Mouse (Mus musculus) adrenal gland, postnatal 4 days (tissue): ENCODE measurements around the gene Plscr2. TPM values are rescaled to one million over a fixed set of nuclear protein-coding genes. Genes with fewer than 3 reads are reported as not detected.
"Not testable (repeated sequence)": the region's sequence is repeated elsewhere in the genome, so short reads cannot be mapped to it uniquely, and the experiment has no call there.

ENCODE experiments used
- DNase-seq, 2 experiments: peaks; one replicate each; pipeline ENCODE4 v3.0.0; 2021 to 2022; ENCODE audit warnings: low spot score in 2 of 2, mixed read lengths in 2 of 2
- total RNA-seq, 2 experiments: library from RNA; stranded (reverse); gene quantifications; 2 replicates each; pipeline ENCODE4 v1.2.3; 2021

Plscr2 gene
- total RNA-seq, 2 experiments from 2014 or later: 5.9 to 14.7 TPM

DNA sequence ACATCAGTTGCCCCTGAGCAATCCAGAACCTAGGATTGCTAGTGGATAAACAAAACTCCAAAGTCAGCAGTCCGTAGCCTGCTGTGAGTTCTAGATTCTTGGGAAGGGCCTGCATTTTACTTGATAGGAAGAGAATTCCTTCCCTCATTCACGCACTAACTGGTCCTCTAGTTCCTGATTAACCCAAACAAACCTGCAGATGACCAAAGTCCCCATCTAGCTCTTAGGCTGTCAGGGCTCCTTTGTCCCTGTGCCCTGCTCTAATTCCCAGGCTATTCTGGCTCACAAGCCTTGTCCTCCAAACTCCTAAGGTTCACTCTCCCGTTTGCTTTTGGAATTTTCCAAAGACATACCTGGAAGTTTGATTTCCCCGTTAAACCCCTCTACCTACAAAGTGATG is 2.8 kb upstream of the Plscr2 start:
- DNase-seq: no peak

GRCm38 (mm10) chr9:92273271-92273670 is 2.1 kb upstream of the Plscr2 start:
- no peak for DNase-seq

DNA sequence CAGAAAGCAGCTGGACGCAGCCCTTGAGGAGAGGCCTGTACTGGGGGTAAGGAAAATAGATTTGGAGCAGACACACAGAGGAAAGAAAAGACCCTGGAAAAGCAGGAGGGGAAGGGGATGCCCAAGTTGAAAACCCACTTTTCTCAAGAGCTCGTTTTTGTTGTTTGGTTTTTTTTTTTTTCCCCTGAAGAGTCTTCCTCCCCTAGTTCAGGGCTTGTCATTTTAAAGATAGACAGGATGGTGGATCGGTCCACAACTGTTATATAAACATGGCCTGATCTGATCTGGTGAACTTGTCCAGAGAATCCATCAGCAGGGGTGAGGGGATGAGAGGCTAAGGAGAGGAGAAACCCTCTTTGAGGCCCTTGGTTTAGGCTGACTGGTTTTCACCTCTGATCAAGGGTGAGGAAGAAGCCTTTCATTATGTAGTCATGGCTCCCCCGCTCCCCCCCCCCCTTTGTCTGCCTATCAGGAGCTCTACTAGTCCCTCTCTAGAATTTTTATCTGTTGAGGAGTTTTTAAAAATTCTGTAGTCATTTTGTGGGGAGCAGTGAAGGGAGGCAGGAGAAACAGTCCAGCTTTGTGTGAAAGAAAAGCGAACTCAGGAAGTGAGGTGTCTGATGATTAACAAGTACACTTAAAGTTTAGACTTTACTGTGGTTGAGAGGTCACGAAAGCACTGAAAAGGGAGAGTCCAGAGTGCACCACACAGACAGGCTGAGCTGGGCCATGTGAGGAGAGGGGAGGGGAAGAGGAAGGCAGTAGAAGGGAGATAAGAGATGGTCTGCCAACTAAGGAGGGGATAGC is 1.2 kb upstream of the Plscr2 start:
- DNase-seq: no peak

GRCm38 (mm10) chr9:92276360-92276759 is 958 bp downstream of the Plscr2 start:
- DNase-seq: no peak

- no peak for DNase-seq
Measured at GRCm38 (mm10) chr9:92280048-92280447, 4.6 kb downstream of the Plscr2 start.

DNA sequence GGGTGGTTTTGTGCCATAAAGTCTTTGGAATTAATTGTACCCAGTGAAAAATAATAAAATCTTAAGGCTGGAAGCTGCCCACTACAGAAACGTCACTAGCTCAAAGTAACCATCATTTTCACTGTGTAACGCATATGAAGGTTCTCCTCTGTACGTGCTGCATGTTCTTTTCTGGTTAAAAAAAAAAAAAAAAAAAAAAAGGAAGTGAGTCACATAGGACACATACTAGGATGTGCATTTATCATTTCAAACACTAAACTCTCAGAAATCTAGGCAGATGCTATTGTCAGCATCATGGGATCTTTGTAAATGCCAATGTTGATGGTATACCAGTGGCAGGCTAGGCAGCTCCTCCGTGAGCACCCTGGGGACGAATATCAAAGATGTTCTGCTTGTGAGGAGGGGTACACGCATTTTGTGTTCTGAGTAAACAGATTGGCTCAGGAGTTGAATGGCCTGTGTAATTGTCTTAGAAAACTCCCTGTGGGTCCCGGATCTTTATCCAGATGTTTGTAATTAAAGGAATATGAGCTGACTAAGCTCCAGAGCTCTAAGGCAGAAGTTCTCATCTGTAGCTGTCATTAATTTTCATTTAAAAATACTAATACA is 7.3 kb downstream of the Plscr2 start:
- DNase-seq: no peak

DNA sequence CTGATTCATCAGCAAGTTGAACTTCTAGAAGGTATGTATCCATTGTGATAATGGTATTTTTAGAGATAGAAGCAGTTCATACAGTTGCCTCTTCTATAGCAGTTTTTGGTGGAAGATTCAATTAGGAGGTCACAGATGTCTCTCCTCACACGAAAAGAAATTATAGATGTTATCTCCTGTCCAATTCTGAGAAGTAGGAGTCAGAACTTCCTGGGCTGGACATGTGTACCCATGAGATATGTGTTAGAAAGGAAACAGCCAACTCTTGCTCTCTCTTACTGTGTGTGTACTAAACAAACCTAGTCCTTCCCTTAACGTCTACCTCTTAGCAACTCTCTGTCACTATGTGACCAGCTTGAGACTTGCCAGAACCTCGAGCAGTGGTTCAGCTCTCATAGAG is 14.3 kb downstream of the Plscr2 start:
- DNase-seq: no peak

DNA sequence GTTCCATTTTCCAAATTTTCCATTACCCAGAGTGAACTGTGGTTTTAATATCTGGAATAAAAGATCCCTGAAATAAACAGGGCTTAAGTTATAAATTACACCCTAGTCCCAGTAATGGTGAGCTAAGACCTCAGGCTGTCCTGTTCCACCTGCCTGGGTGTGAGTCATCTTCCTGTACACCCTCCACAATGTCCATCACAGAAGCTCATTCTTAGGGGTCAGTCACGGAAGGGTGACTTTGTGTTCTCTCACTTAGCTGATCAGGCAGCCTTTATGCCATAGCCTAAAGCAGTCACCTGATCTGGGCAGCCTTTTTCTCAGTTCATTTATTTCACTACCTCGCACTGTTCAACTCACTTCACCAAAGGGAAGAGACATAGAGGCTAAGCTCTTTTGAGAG is 16.8 kb downstream of the Plscr2 start:
- DNase-seq: no peak

- DNase-seq: no peak
Measured at GRCm38 (mm10) chr9:92292922-92293321, 17.5 kb downstream of the Plscr2 start.

- DNase-seq: no peak
Measured at GRCm38 (mm10) chr9:92293560-92294548, 18.5 kb downstream of the Plscr2 start.

DNA sequence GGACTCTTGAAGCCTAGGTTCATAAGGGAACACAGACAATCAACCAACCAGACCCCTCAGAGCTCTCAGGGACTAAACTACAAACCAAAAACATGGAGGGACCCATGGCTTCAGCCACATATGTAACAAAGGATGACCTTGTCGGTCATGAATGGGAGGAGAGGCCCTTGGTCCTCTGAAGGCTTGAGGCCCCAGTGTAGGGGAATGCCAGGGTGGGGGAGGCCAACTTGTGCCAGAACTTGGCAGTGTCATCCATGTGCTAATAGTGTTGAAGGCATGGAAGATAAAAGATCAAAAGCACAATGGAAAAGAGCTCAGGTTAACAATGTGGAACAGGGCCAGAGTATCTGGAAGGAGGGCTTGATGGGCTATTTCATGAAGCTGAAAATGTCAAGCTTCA is 22.9 kb downstream of the Plscr2 start:
- no peak for DNase-seq

GRCm38 (mm10) chr9:92301213-92301612 is 25.8 kb downstream of the Plscr2 start:
- DNase-seq: no peak

GRCm38 (mm10) chr9:92305075-92305474 is 29.7 kb downstream of the Plscr2 start:
- DNase-seq: no peak

DNA sequence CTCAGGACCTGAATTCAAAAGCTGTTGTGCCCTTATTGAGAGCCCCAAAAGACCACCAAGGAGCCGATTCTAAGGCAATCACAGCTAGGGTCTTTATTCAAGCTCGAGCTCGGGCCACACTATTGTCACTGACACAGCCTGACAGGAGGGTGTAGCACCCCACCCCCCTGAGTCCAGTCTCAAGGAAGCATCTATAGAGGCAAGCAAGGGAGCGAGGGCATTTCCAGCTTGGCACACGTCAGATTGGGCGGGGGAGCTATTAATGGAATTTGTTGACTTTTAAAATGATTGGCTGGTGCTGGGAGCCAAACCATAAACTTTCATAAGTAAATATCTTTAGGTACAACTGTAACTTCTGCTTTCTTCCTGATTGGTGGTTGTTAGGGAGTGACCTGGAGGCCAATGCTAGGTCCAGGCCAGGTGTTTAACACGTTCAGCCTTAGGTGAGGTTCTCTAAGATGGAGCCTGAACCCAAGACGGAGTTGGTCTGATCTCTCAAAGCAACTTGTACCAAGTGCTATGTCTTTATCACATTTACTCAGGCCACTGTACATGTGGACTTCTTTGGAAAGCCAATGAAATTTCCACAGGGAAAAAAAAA is 30.3 kb downstream of the Plscr2 start:
- no peak for DNase-seq

- DNase-seq: no peak
Measured at GRCm38 (mm10) chr9:92309077-92309476, 33.7 kb downstream of the Plscr2 start, which contains the start of gene 1700057G04Rik. Gene 1700057G04Rik (plus strand): TSS chr9:92309377.

DNA sequence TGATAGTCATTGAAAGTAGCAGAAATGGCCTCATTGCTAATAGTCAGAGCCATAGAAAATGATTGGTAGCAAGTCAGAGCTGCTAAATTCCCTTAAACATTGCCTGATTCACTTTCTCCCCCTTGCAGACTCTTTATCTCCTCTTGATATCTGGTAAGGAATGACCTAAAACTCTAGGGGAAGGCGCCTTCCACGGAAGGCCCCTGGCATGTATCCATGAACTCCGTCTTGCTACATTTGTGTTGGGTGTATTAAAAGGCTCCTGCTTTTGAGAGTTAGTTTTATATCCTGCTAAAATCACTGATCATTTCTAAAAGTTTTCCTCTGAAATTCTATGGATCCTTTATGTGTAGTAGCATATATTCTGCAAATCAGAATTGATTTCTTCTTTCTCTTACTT is 41.4 kb downstream of the Plscr2 start:
- DNase-seq: no peak

DNA sequence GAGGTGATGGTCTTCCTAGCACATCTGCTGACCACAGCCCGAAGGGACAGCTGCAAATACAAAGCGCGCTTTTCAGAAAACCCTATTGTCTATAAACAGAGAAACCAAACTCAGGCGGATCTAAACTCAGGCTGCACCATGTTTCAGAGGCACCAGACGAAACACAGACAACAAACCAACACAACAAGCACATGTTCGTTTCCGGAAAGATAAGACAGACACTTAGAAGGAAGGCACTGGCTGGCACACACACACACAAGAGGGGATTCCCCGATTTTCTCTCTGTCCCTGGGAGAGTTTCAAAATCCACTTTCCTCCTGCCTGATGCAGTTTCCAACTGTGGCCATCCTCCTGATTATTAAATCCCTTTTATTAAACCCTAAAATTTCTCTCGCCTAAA is 50.5 kb downstream of the Plscr2 start:
- not testable (repeated sequence) for DNase-seq

GRCm38 (mm10) chr9:92326813-92327212 is 51.4 kb downstream of the Plscr2 start:
- DNase-seq: no peak

GRCm38 (mm10) chr9:92331383-92331782 is 56.0 kb downstream of the Plscr2 start:
- DNase-seq: no peak

DNA sequence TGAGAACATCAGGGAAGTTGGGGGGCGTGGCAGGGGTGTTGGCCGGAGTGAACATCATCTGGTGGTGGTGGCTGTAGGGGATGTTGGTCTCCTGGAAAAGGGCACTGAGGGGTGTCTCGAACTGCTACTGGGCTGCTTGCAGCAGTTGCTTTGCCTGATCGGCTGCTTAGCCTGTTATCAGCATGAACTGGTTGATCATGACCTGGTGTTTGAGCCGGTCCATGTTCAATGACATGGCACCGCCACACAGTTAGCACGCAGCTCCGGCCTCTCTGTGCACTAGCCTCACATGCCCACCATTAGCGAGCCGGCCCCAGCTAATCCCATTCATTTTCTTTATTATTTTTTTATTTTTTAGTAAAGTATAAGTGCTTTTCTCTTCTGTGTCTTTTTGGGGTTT is 59.4 kb downstream of the Plscr2 start:
- DNase-seq: no peak

- no peak for DNase-seq
Measured at GRCm38 (mm10) chr9:92335277-92335818, 59.9 kb downstream of the Plscr2 start.
